Mouse (Mus musculus): ENCODE data around the gene Alg5. TPM values are rescaled to one million over a fixed set of nuclear protein-coding genes. Genes with fewer than 3 reads are reported as not detected.

Gene Alg5
- polyA plus RNA-seq, 1 experiment from 2014 or later, result 44.2 TPM

- peaks cover 55% of the 10 kb centered on the region for H3K36me3 ChIP-seq
- ATAC-seq (ENCODE audit: low FRiP score, low read depth), result no peak
- WGBS, result 91% methylated on average over 10 of the region's 10 CpGs
- H3K27ac ChIP-seq, result no peak overlapping the region
- no peak overlapping the region for H3K9ac ChIP-seq
- no peak overlapping the region for H3K4me3 ChIP-seq
- H3K27me3 ChIP-seq (replicated peaks), result no peaks in the 10 kb centered on the region
- no peaks in the 10 kb centered on the region for H3K9me3 ChIP-seq
- H3K4me2 ChIP-seq (replicated peaks), result no peak overlapping the region
- H3K4me1 ChIP-seq, result no peaks in the 10 kb centered on the region
Observed at GRCm38 (mm10) chr3:54723741-54724500, 11.4 kb upstream of the Alg5 start.

- H3K36me3 ChIP-seq, result peaks cover 67% of the 10 kb centered on the region
- H3K27me3 ChIP-seq (replicated peaks), result no peaks in the 10 kb centered on the region
Observed at GRCm38 (mm10) chr3:54725344-54725743, 10.0 kb upstream of the Alg5 start.

GRCm38 (mm10) chr3:54727588-54727987 is 7.8 kb upstream of the Alg5 start:
- Histone ChIP-seq H3K4me3 (no peak overlapping the region), H3K4me1 (no peaks in the 10 kb centered on the region), H3K9me3 (no peaks in the 10 kb centered on the region), H3K27ac (no peak overlapping the region), H3K9ac (no peak overlapping the region), H3K27me3 (replicated peaks) (no peaks in the 10 kb centered on the region), H3K36me3 (peaks cover 62% of the 10 kb centered on the region), H3K4me2 (replicated peaks) (no peak overlapping the region)
- WGBS, result 97% methylated on average over 2 of the region's 2 CpGs
- no peak for ATAC-seq (ENCODE audit: low FRiP score, low read depth)

More at GRCm38 (mm10) chr3:54725344-54725743, 10.0 kb upstream of the Alg5 start:
- Histone ChIP-seq H3K27ac (no peak overlapping the region), H3K9me3 (no peaks in the 10 kb centered on the region), H3K4me3 (no peak overlapping the region), H3K9ac (no peak overlapping the region), H3K4me1 (no peaks in the 10 kb centered on the region), H3K4me2 (replicated peaks) (no peak overlapping the region)
- no peak for ATAC-seq (ENCODE audit: low FRiP score, low read depth)
- WGBS, result 81% methylated on average over 2 of the region's 2 CpGs

GRCm38 (mm10) chr3:54728100-54728499 is 7.2 kb upstream of the Alg5 start:
- H3K9me3 ChIP-seq, result no peaks in the 10 kb centered on the region
- no peak overlapping the region for H3K27ac ChIP-seq
- 89% methylated on average over 6 of the region's 6 CpGs for WGBS
- H3K9ac ChIP-seq, result no peak overlapping the region
- H3K36me3 ChIP-seq, result peaks cover 57% of the 10 kb centered on the region
- peaks cover 2% of the 10 kb centered on the region; the same call in 1 of the 2 replicates for H3K4me1 ChIP-seq
- H3K4me3 ChIP-seq, result no peak overlapping the region
- no peak for ATAC-seq (ENCODE audit: low FRiP score, low read depth)
- H3K27me3 ChIP-seq (replicated peaks), result no peaks in the 10 kb centered on the region
- no peak overlapping the region for H3K4me2 ChIP-seq (replicated peaks)

GRCm38 (mm10) chr3:54731626-54732150 is 3.7 kb upstream of the Alg5 start:
- no peak overlapping the region for H3K27ac ChIP-seq
- 81% methylated on average over 8 of the region's 8 CpGs for WGBS
- H3K4me3 ChIP-seq, result no peak overlapping the region
- H3K4me1 ChIP-seq, result peaks cover 13% of the 10 kb centered on the region
- H3K9me3 ChIP-seq, result no peaks in the 10 kb centered on the region
- H3K9ac ChIP-seq, result no peak overlapping the region
- no peaks in the 10 kb centered on the region for H3K27me3 ChIP-seq (replicated peaks)
- H3K4me2 ChIP-seq (replicated peaks), result no peak overlapping the region
- H3K36me3 ChIP-seq, result peaks cover 47% of the 10 kb centered on the region
- no peak for ATAC-seq (ENCODE audit: low FRiP score, low read depth)

GRCm38 (mm10) chr3:54732371-54732770 is 3.0 kb upstream of the Alg5 start:
- Histone ChIP-seq H3K4me2 (replicated peaks) (no peak overlapping the region), H3K9me3 (no peaks in the 10 kb centered on the region), H3K36me3 (peaks cover 41% of the 10 kb centered on the region), H3K27ac (no peak overlapping the region), H3K4me3 (no peak overlapping the region), H3K27me3 (replicated peaks) (no peaks in the 10 kb centered on the region), H3K4me1 (peaks cover 13% of the 10 kb centered on the region), H3K9ac (no peak overlapping the region)
- WGBS, result 92% methylated on average over 4 of the region's 4 CpGs
- ATAC-seq (ENCODE audit: low FRiP score, low read depth), result no peak

GRCm38 (mm10) chr3:54734411-54735246 is 710 bp upstream of the Alg5 start:
- peak overlapping the region; percentile 88 for H3K4me3 ChIP-seq
- H3K4me2 ChIP-seq (replicated peaks), result peak overlapping the region; percentile 85
- H3K27me3 ChIP-seq (replicated peaks), result no peaks in the 10 kb centered on the region
- H3K27ac ChIP-seq, result peak overlapping the region; percentile 96
- peak overlapping the region; percentile 86 for H3K9ac ChIP-seq
- WGBS, result under 1% methylated on average over 77 of the region's 84 CpGs
- peaks cover 27% of the 10 kb centered on the region for H3K36me3 ChIP-seq
- no peaks in the 10 kb centered on the region for H3K9me3 ChIP-seq
- ATAC-seq (ENCODE audit: low FRiP score, low read depth), result peak; percentile 95
- H3K4me1 ChIP-seq, result peaks cover 13% of the 10 kb centered on the region

- 59% methylated on average over 18 of the region's 18 CpGs for WGBS
- Histone ChIP-seq H3K9ac (peak overlapping the region; percentile 86), H3K27ac (no peak overlapping the region), H3K4me1 (peaks cover 13% of the 10 kb centered on the region), H3K9me3 (no peaks in the 10 kb centered on the region), H3K4me3 (peak overlapping the region; percentile 88), H3K27me3 (replicated peaks) (no peaks in the 10 kb centered on the region), H3K36me3 (peaks cover 29% of the 10 kb centered on the region), H3K4me2 (replicated peaks) (peak overlapping the region; percentile 85)
- 0 out of 2 replicates have a peak, but pooled peaks have one; percentile 14 for ATAC-seq (ENCODE audit: low FRiP score, low read depth)
Observed at GRCm38 (mm10) chr3:54736101-54736927, 975 bp downstream of the Alg5 start.

GRCm38 (mm10) chr3:54737317-54737716 is 2.0 kb downstream of the Alg5 start:
- H3K27ac ChIP-seq, result no peak overlapping the region
- H3K27me3 ChIP-seq (replicated peaks), result no peaks in the 10 kb centered on the region
- no peak overlapping the region for H3K9ac ChIP-seq
- no peak overlapping the region for H3K4me2 ChIP-seq (replicated peaks)
- H3K4me1 ChIP-seq, result peaks cover 13% of the 10 kb centered on the region
- no peak overlapping the region for H3K4me3 ChIP-seq
- 95% methylated on average over 8 of the region's 8 CpGs for WGBS
- no peaks in the 10 kb centered on the region; the same call in 1 of the 2 replicates for H3K9me3 ChIP-seq
- H3K36me3 ChIP-seq, result peaks cover 33% of the 10 kb centered on the region
- ATAC-seq (ENCODE audit: low FRiP score, low read depth), result no peak

- Histone ChIP-seq H3K9ac (no peak overlapping the region), H3K27me3 (replicated peaks) (no peaks in the 10 kb centered on the region), H3K9me3 (no peaks in the 10 kb centered on the region; the same call in 1 of the 2 replicates), H3K36me3 (peaks cover 77% of the 10 kb centered on the region), H3K27ac (no peak overlapping the region), H3K4me2 (replicated peaks) (no peak overlapping the region), H3K4me3 (no peak overlapping the region), H3K4me1 (no peaks in the 10 kb centered on the region)
- WGBS, result 96% methylated on average over 11 of the region's 11 CpGs
- ATAC-seq (ENCODE audit: low FRiP score, low read depth), result no peak
Observed at GRCm38 (mm10) chr3:54741965-54742364, 6.6 kb downstream of the Alg5 start.

GRCm38 (mm10) chr3:54745799-54746198 is 10.5 kb downstream of the Alg5 start:
- H3K27me3 ChIP-seq (replicated peaks), result no peaks in the 10 kb centered on the region
- no peaks in the 10 kb centered on the region for H3K4me1 ChIP-seq
- H3K9me3 ChIP-seq, result no peaks in the 10 kb centered on the region; the same call in 1 of the 2 replicates
- H3K9ac ChIP-seq, result no peak overlapping the region
- no peak for ATAC-seq (ENCODE audit: low FRiP score, low read depth)
- peaks cover 97% of the 10 kb centered on the region for H3K36me3 ChIP-seq
- 56% methylated on average over 5 of the region's 5 CpGs for WGBS
- H3K4me3 ChIP-seq, result no peak overlapping the region
- H3K4me2 ChIP-seq (replicated peaks), result no peak overlapping the region
- no peak overlapping the region for H3K27ac ChIP-seq

Data from neural tube, embryonic 12.5 days (tissue).